Mouse (Mus musculus) heart, embryonic 16.5 days (tissue): ENCODE data around the gene Tmem190. TPM values are rescaled to one million over a fixed set of nuclear protein-coding genes. Genes with fewer than 3 reads are reported as not detected.
"Not testable (repeated sequence)": the region's sequence is repeated elsewhere in the genome, so short reads cannot be mapped to it uniquely, and the experiment has no call there.

ENCODE experiments used
- ATAC-seq: fragments of 200-750 bp; cut with Nextera tagmentation; replicated peaks from 2 replicates; pipeline ENCODE4 v1.8.0; 2017; ENCODE audit warnings: moderate number of reproducible peaks; ENCODE audit not compliant: insufficient read depth, low FRiP score; ENCODE audit errors: extremely low read depth
- H3K27ac ChIP-seq: fragments of 300-500 bp; sonication (generic); 2 replicates; pipeline ENCODE4 v1.5.1; 2014; ENCODE audit warnings: mild to moderate bottlenecking, low read length, control low read depth, moderate library complexity
- H3K27me3 ChIP-seq: fragments of 300-500 bp; sonication (generic); 2 replicates; pipeline ENCODE4 v1.6.1; 2014; ENCODE audit warnings: low read length, mixed read lengths; ENCODE audit not compliant: control insufficient read depth, insufficient read depth
- H3K36me3 ChIP-seq: fragments of 300-500 bp; sonication (generic); 2 replicates; pipeline ENCODE4 v1.6.1; 2014; ENCODE audit not compliant: control insufficient read depth, insufficient read depth
- H3K4me1 ChIP-seq: fragments of 300-500 bp; sonication (generic); 2 replicates; pipeline ENCODE4 v1.6.1; 2014; ENCODE audit warnings: low read length, mixed read lengths; ENCODE audit not compliant: control insufficient read depth, insufficient read depth
- H3K4me2 ChIP-seq: fragments of 300-500 bp; sonication (generic); 2 replicates; pipeline ENCODE4 v1.6.1; 2014; ENCODE audit warnings: low read depth, mild to moderate bottlenecking, control low read depth, low read length
- H3K4me3 ChIP-seq: fragments of 300-500 bp; sonication (generic); 2 replicates; pipeline ENCODE4 v1.5.1; 2014; ENCODE audit warnings: mild to moderate bottlenecking, control low read depth, low read length
- H3K9ac ChIP-seq: fragments of 300-500 bp; sonication (generic); 2 replicates; pipeline ENCODE4 v1.6.1; 2014; ENCODE audit warnings: low read length, control low read depth
- H3K9me3 ChIP-seq: fragments of 300-500 bp; sonication (generic); replicated peaks from 2 replicates; pipeline ENCODE4 v1.6.1; 2016; ENCODE audit warnings: low read length; ENCODE audit not compliant: control insufficient read depth
- WGBS: fragments of 180-500 bp; shearing (Covaris S2); extraction: QIAGEN DNeasy Blood & Tissue Kit; methylation state at CpG from one replicate; pipeline ENCODE4 v1.1.7; 2014; 5-methylcytosine and 5-hydroxymethylcytosine counted together
- polyA plus RNA-seq: library from polyadenylated mRNA; unstranded; fragments of >200 nt; fragmentation: Nextera tagmentation; extraction: Ambion mirVana; gene quantifications from 2 replicates; pipeline ENCODE4 v1.2.1, GENCODE M21; 2015

Gene Tmem190
- polyA plus RNA-seq, 1 experiment from 2014 or later, result not detected

- H3K4me2 ChIP-seq, H3K27ac ChIP-seq, H3K36me3 ChIP-seq, H3K9me3 ChIP-seq, H3K4me1 ChIP-seq, ATAC-seq, H3K4me3 ChIP-seq, H3K9ac ChIP-seq, H3K27me3 ChIP-seq: not testable (repeated sequence)
- WGBS, result 89% methylated on average over 7 of the region's 7 CpGs
Measured at GRCm38 (mm10) chr7:4820925-4821324, 38.2 kb downstream of the Tmem190 start.

- no peak overlapping the region for H3K4me2 ChIP-seq
- no peak overlapping the region for H3K4me3 ChIP-seq
- no peak overlapping the region for H3K9ac ChIP-seq
- no peak for ATAC-seq
- 73% methylated on average over 4 of the region's 4 CpGs for WGBS
- peaks cover 6% of the 10 kb centered on the region; the same call in 1 of the 2 replicates for H3K4me1 ChIP-seq
- H3K9me3 ChIP-seq, result no peaks in the 10 kb centered on the region
- H3K27me3 ChIP-seq, result no peaks in the 10 kb centered on the region
- no peaks in the 10 kb centered on the region for H3K36me3 ChIP-seq
- no peak overlapping the region for H3K27ac ChIP-seq
Measured at GRCm38 (mm10) chr7:4821690-4822089, 39.0 kb downstream of the Tmem190 start.

GRCm38 (mm10) chr7:4822162-4822907 lies 39.6 kb downstream of the Tmem190 start:
- no peak for ATAC-seq
- Histone ChIP-seq H3K9ac (no peak overlapping the region), H3K27me3 (no peaks in the 10 kb centered on the region), H3K4me1 (peaks cover 6% of the 10 kb centered on the region; the same call in 1 of the 2 replicates), H3K27ac (no peak overlapping the region), H3K36me3 (no peaks in the 10 kb centered on the region), H3K4me3 (no peak overlapping the region), H3K4me2 (no peak overlapping the region), H3K9me3 (no peaks in the 10 kb centered on the region)
- whole genome bisulfite sequencing, result 59% methylated on average over 6 of the region's 6 CpGs

- H3K9me3 ChIP-seq, result no peaks in the 10 kb centered on the region
- peaks cover 9% of the 10 kb centered on the region for H3K27me3 ChIP-seq
- 46% methylated on average over 4 of the region's 4 CpGs for WGBS
- no peak overlapping the region for H3K27ac ChIP-seq
- H3K4me2 ChIP-seq, result no peak overlapping the region
- peaks cover 6% of the 10 kb centered on the region; the same call in 1 of the 2 replicates for H3K4me1 ChIP-seq
- H3K36me3 ChIP-seq, result no peaks in the 10 kb centered on the region
- no peak for ATAC-seq
- H3K9ac ChIP-seq, result no peak overlapping the region
- no peak overlapping the region for H3K4me3 ChIP-seq
Measured at GRCm38 (mm10) chr7:4825365-4825764, 42.6 kb downstream of the Tmem190 start.

- peaks cover 48% of the 10 kb centered on the region for H3K27me3 ChIP-seq
- H3K4me1 ChIP-seq, result no peaks in the 10 kb centered on the region
- H3K9me3 ChIP-seq, result no peaks in the 10 kb centered on the region
- H3K27ac ChIP-seq, result no peak overlapping the region
- no peak for ATAC-seq
- 5% methylated on average over 12 of the region's 12 CpGs for WGBS
- no peak overlapping the region for H3K9ac ChIP-seq
- H3K4me2 ChIP-seq, result no peak overlapping the region
- H3K4me3 ChIP-seq, result no peak overlapping the region
- no peaks in the 10 kb centered on the region for H3K36me3 ChIP-seq
Measured at GRCm38 (mm10) chr7:4830476-4830875, 47.7 kb downstream of the Tmem190 start.

Other genes with a start within 250 kb of the Tmem190 start
- gene Syt5, start 235.4 kb upstream of the Tmem190 start, polyA plus RNA-seq, result 1.9 and 3.4 TPM in 2 replicates
- 0.17 TPM in 1 of 2 replicates, not detected in the other for gene Ptprh, start 178.9 kb upstream of the Tmem190 start, polyA plus RNA-seq
- 1.0 and 1.5 TPM in 2 replicates for gene Tmem86b, start 151.5 kb upstream of the Tmem190 start, polyA plus RNA-seq
- 4.9 and 5.8 TPM in 2 replicates for gene Ppp6r1, start 123.9 kb upstream of the Tmem190 start, polyA plus RNA-seq
- gene Hspbp1, start 97.9 kb upstream of the Tmem190 start, polyA plus RNA-seq, result 76.6 and 82.0 TPM in 2 replicates
- 0.49 and 1.1 TPM in 2 replicates for gene Brsk1, start 92.3 kb upstream of the Tmem190 start, polyA plus RNA-seq
- gene Tmem150b, start 57.7 kb upstream of the Tmem190 start, polyA plus RNA-seq, result 0.06 and 0.33 TPM in 2 replicates
- gene Kmt5c, start 42.8 kb upstream of the Tmem190 start, polyA plus RNA-seq, result 53.6 and 59.0 TPM in 2 replicates
- 24.1 and 32.0 TPM in 2 replicates for gene Cox6b2, start 29.8 kb upstream of the Tmem190 start, polyA plus RNA-seq
- not detected in 2 replicates for gene Fam71e2, start 11.6 kb upstream of the Tmem190 start, polyA plus RNA-seq
- 0.11 and 0.20 TPM in 2 replicates for gene Il11, start 78 bp upstream of the Tmem190 start, polyA plus RNA-seq
- 5.8 and 6.7 TPM in 2 replicates for gene Tmem238, start 6.7 kb downstream of the Tmem190 start, polyA plus RNA-seq
- gene Rpl28, start 9.9 kb downstream of the Tmem190 start, polyA plus RNA-seq, result 191 and 205 TPM in 2 replicates
- gene Ube2s, start 29.7 kb downstream of the Tmem190 start, polyA plus RNA-seq, result 338 and 342 TPM in 2 replicates
- gene Shisa7, start 61.8 kb downstream of the Tmem190 start, polyA plus RNA-seq, result 0.05 and 0.07 TPM in 2 replicates
- gene Isoc2b, start 87.3 kb downstream of the Tmem190 start, polyA plus RNA-seq, result 5.6 and 6.3 TPM in 2 replicates
- 2.0 and 2.1 TPM in 2 replicates for gene Isoc2a, start 94.2 kb downstream of the Tmem190 start, polyA plus RNA-seq
- 0.11 TPM in 1 of 2 replicates, not detected in the other for gene Gm36210, start 123.6 kb downstream of the Tmem190 start, polyA plus RNA-seq
- 2.2 and 2.5 TPM in 2 replicates for gene Zfp628, start 132.3 kb downstream of the Tmem190 start, polyA plus RNA-seq
- 3.9 and 4.6 TPM in 2 replicates for gene Nat14, start 139.1 kb downstream of the Tmem190 start, polyA plus RNA-seq
- 2.6 and 2.7 TPM in 2 replicates for gene Ssc5d, start 142.8 kb downstream of the Tmem190 start, polyA plus RNA-seq
- gene Sbk2, start 181.5 kb downstream of the Tmem190 start, polyA plus RNA-seq, result 5.9 and 10.4 TPM in 2 replicates
- gene Sbk3, start 188.2 kb downstream of the Tmem190 start, polyA plus RNA-seq, result 0.72 and 0.84 TPM in 2 replicates
- 25.8 and 31.3 TPM in 2 replicates for gene Zfp579, start 213.2 kb downstream of the Tmem190 start, polyA plus RNA-seq
- gene Zfp524, start 231.5 kb downstream of the Tmem190 start, polyA plus RNA-seq, result 14.1 and 15.1 TPM in 2 replicates
- gene Fiz1, start 231.8 kb downstream of the Tmem190 start, polyA plus RNA-seq, result 25.6 and 26.2 TPM in 2 replicates
- 0.95 TPM in 1 of 2 replicates, not detected in the other for gene Gm44973, start 232.6 kb downstream of the Tmem190 start, polyA plus RNA-seq
- gene Zfp865, start 237.4 kb downstream of the Tmem190 start, polyA plus RNA-seq, result 3.9 and 4.0 TPM in 2 replicates
- 1.5 and 2.3 TPM in 2 replicates for gene Ccdc106, start 237.6 kb downstream of the Tmem190 start, polyA plus RNA-seq